Mouse (Mus musculus) gastrocnemius, postnatal 4 days (tissue): ENCODE measurements around the gene Lrrc23. TPM values are rescaled to one million over a fixed set of nuclear protein-coding genes. Genes with fewer than 3 reads are reported as not detected.

Experiments used
- DNase-seq, 2 experiments: peaks; one replicate each; pipeline ENCODE4 v3.0.0; 2021 to 2022; ENCODE audit warnings: low spot score in 2 of 2, mixed read lengths in 2 of 2
- total RNA-seq, 2 experiments: library from RNA; stranded (reverse); gene quantifications; 2 replicates each; pipeline ENCODE4 v1.2.3; 2021

The Lrrc23 gene
- total RNA-seq, 2 experiments from 2014 or later, result not detected

GRCm38 (mm10) chr6:124769101-124769765 is 10.3 kb downstream of the Lrrc23 start, which contains the start of gene Eno2:
TSS of gene Eno2 (minus strand) at chr6:124769673.
- peak; percentile 59 to 69 for DNase-seq

GRCm38 (mm10) chr6:124768704-124769044 is 10.9 kb downstream of the Lrrc23 start:
- no peak for DNase-seq

- DNase-seq, result no peak
Observed at GRCm38 (mm10) chr6:124767920-124768703, 11.4 kb downstream of the Lrrc23 start.

DNA sequence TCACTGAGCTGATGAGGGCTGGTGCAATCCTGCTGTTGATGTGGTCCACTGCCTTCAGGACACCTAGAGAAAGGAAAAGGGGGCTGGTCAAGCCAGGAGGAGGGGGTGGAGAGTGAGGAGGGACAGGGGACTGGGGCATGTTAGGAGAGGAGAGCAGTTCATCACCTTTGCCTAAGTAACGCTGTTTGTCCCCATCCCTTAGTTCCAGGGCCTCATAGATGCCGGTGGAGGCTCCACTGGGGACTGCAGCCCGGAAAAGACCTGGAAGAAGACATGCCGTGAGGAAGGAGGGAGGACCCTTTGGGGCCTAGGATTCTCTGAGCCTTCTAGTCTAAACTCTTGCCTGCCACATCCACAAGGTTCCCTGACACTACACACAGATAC is 12.0 kb downstream of the Lrrc23 start:
- DNase-seq, result no peak

DNA sequence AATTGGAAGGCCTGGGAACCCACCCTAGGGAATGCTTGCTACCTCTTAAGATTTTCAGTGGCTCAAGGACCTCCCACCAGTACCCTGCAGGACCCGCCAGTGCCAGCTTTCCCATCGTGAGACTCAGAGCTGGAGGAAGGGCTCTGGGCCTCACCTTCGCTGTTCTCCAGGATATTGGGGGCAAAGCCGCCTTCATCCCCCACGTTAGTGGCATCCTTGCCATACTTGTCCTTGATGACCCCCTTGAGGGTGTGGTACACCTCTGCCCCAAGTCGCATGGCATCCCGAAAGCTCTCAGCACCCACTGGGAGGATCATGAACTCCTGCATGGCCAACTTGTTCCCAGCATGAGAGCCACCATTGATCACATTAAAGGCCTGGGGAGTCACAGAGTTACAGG is 13.6 kb downstream of the Lrrc23 start:
- DNase-seq, result no peak

DNA sequence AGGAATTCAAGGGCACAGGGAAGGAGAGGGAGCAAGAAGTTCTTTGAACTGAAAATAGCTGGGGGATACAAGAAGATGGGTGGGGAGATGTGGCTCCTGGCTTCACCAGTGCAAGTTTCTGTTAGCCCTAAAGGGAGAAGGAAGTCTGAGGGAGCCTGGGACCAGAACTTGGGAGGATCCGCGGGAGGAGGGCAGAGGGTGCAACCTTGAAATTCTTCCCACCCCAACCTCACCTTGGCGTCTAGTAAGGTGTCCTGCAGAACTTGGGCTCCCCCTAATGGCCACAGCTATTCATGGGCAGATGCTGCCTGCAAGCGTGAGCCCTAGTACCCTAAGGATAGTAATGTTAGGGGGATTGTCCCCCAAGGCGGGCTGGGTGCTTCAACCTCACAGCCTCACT is 20.3 kb downstream of the Lrrc23 start:
- peak; percentile 58 to 80 for DNase-seq

- DNase-seq, result no peak
Observed at GRCm38 (mm10) chr6:124758849-124759232, 20.7 kb downstream of the Lrrc23 start.

GRCm38 (mm10) chr6:124757909-124758848 is 21.3 kb downstream of the Lrrc23 start:
- DNase-seq, result peak in 1 of 2 experiments; percentile 58

DNA sequence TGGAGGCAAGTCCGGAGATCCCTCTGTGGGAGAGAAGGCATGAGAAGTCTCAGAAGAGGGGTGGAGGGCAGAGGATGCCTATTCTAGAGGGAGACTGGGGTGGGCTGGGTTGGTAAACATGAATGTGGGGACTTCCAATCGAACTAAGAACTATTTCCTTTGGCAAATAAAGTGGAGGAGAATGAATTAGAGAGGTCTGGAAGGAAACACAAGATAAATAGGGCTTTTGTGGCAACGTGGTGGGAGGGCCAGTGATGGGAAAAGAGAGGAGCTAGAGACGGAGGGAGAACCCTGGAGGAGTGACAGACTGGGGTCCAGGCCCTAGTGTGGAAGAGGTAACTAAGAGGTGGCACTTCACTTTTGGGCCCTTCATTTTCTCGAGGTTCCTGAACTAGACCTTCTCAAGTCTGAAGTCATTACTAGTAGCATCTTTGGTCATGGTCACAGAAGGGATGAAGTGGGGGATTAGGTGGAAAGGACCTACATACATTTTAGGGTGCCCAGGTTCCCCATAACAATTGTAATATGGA is 22.1 kb downstream of the Lrrc23 start:
- DNase-seq, result no peak

- DNase-seq, result peak; percentile 85 to 88
Observed at GRCm38 (mm10) chr6:124756652-124757350, 22.7 kb downstream of the Lrrc23 start.

DNA sequence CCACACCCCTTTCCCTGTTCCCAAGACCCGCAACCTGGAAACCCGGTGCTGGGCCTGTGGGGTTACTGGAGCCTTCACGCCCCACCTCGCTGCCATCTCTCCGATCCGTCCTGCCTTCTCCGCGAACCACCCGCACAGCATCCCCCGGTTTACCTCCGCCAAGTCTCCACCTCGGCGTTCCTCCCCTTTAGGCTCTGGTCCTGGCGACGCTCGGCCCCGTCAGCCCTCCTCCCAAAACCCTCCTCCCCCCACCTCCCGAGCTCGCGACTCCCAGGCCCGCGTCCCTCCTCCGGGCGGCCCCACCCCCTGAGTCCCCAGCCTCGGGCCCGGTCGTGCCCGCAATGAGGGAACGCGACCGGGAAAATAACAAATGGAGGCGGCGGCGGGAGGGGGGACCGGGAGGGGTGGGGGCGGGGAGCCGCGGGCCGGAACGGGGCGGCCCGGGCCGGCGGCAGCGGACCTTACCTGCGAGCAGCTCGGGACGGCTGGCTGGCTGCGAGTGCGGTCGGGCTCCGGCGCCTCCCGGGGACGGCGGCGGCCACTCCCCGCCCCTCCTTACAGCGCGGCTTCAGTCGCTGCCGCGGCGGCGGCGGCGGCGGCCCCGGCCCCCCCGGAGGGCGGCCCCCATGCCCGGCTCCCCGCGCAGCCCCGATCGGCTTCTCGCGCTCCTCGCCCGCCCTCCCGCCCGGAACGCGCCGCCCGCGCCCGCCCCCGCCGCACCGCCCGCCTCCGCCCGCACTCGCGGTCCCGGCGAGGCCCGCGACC is 23.5 kb downstream of the Lrrc23 start, which contains the start of the genes Gm45234 and Atn1:
Gene Gm45234, minus strand, starts transcription at position 191 of the 765 bp plus-strand sequence.
Gene Atn1, minus strand, starts transcription at position 694 of the 765 bp plus-strand sequence.
- peak; percentile 56 to 81 for DNase-seq

DNA sequence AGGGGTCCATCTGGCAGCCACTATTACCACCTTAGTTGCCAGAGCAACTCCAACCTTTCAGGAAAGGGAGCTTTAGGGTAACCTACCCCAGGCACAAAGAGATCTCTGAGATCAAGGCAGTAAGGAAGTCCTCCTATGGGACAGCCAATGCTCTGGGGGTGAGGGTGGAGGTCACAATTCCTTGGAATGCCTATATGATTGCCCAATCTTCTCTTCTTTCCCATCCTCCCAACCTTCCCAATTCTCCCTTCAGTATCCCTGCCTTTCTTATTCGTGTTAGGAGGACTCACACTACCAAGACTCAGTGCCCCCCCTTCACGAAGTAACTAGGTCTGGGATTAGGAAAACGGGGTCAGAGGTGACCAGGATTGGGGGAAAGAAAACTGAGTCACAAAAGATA is 24.2 kb downstream of the Lrrc23 start:
- DNase-seq, result no peak

DNA sequence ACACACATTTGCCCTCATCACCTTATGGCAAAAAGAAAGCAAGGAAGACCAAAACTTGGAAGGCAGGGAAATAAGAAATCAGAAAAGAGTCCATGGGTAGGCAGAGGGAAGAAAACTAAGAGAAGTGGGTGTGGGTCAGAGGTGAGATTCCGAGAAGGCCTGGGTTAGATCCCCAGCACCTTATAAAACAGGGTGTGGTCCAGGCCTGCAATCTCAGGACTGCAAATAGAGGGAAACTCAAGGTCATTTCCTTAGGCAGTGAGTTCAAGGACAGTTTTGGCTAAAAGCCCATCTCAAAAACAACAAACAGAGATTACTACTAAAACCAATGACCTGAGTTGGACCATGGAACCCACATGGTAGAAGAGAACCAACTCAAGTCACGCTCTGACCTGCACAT is 25.7 kb downstream of the Lrrc23 start:
- no peak for DNase-seq

DNA sequence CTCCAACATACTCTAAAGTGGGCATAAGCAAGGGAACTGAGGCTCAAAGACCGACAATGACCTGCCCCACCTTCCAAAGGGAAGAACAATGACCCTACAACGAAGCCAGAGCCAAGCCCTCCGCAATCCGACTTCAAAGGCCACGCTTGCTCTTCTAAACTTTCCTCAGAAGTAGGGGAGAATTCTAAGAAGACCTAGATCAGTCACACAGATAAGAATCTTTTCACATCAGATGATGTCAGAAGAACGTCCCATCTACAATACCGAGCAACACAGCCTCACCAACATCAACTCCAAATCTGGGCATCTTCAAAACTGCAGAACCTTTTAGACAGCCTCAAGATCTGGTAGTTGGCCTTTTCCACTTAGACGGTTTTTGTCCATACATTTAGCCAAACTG is 29.1 kb downstream of the Lrrc23 start:
- DNase-seq, result no peak

DNA sequence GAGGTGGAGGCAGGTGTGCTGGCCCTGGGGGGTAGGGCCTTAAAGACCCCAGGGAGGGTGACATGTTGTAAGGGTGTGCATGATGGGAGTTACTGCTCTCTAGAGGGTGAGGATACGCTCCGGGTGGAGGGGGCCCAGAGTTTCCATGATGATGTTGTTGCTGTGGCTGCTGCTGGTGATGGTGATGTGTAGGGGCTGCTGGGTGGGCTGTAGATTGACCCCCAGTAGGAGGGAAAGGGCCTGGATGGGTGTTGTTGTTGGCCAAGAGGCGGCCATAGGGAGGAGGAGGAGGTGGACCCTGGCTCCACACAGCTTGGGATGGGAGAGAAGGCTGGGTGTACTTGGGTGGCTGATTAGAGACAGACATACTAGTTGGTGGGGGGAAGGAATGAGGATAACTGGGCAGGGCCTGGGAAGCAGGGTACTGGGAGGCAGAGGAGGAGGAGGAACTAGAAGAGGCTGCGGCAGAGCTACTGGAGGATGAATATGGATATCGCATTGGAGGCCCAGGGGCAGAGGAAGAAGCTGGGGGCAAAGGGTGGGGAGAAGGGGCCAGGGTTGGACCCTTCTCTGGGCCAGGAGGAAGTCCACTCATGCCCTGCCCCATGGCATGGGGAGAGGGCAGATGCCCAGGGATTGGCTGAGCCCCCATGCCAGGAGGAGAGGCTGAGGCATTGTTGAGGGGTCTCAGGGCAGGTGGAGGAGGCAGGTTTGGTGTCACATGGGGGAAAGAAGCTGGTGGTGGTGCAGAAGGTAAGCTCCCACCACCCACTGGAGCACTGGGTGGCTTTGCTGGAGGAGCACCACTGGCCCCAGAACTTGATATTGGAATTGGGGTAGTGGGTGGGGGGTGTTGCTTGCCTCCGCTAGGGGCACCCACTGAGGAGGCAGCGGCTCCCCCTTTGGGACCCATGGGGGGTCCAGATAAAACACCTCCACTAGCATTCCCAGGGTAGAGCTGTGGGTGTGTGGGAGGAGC is 32.6 kb downstream of the Lrrc23 start:
- DNase-seq, result no peak

DNA sequence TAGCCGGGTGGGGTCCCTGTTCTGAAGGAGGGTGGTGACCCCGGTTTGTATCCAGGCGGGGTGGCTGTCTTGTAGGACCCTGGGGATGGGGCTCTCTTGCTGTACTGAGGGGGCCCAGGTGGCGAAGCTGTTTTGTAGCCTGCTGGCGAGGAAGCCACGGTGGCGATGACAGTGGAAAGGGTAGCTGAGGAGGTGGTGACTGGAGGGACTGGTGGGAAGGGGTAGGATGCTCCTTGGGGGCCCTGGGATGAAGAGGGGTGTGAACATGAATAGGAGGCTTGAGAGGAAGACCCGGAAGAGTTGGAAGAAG is 33.3 kb downstream of the Lrrc23 start:
- no peak for DNase-seq

- peak; percentile 85 to 92 for DNase-seq
Observed at GRCm38 (mm10) chr6:124745490-124746295, 33.8 kb downstream of the Lrrc23 start.

GRCm38 (mm10) chr6:124744755-124745321 is 34.7 kb downstream of the Lrrc23 start:
- DNase-seq, result no peak
